Mouse (Mus musculus) effector memory CD4-positive, alpha-beta T cell, adult 7 months (primary cell): ENCODE results near the gene Olfr849. TPM values are rescaled to one million over a fixed set of nuclear protein-coding genes. Genes with fewer than 3 reads are reported as not detected.

Experiments
- polyA plus RNA-seq: library from polyadenylated mRNA; unstranded; fragments of 100-300 nt; shearing (Covaris generic); gene quantifications from one replicate; pipeline ENCODE4 v1.2.1, GENCODE M21; 2017

Gene Olfr849
- polyA plus RNA-seq, result not detected

DNA sequence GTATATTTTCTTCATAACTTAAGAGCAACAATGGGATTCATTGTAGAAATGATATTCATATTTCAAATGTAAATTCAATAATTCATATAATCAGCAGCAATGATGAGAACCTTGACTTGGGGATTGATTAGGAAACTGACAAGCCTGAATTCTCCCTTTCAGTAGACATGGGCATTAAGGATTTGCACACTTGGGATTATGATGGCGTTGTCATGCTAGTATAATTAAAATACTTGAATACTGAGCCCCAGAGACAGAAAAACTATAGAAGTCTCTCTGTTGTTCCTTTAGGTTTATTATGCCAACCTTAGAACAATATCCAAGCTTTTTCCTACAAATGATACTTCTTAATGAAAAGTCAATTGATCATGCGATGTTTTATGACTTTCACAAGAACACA lies at the start of gene Olfr849:
Olfr849 (plus strand) TSS at position 301 of the 400 bp plus-strand sequence.

DNA sequence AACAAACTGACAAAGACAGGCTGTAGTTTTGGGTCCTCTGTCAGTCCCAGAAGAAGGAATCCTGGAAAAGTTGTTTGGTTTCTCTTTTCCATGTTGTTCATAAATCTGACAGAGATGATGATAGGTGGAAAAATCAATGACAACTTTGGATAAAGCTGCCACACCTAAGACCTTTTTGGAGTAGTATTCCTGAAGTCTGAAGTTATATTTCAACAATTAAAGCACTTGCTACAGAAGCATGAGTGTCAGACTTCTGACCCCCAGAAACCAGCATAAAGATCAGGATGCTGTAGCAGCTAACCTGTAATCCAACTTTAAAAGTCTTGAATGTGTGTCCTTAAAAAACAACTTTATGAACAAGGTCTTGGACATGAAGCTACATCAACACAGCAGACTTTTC lies 38.1 kb downstream of the Olfr849 start, which contains the start of gene Olfr850:
Olfr850 (minus strand) TSS at position 101 of the 400 bp plus-strand sequence.

DNA sequence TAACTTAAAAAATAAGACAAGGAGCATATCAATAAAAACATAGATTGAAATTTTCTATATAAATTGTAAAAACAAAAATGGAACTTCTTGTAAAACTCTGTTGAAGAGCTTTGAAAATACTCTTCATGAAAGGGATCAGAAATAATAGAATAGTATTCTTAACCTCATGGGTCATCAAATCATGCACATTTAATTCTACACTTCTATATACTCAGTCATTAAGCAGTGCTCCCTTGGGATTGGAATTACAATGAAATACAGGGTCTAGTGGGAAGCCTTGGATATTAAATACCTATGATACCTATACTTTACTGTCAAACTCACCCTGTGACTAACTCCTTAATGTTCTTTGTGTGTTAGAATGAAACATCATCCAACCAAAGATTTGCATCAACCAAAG lies 52.9 kb downstream of the Olfr849 start, which contains the start of gene Olfr851:
Olfr851 (plus strand) TSS at position 301 of the 400 bp plus-strand sequence.

Other genes starting within 250 kb of the Olfr849 start
- 0.11 TPM for gene Olfr843, start 188.3 kb upstream of the Olfr849 start, polyA plus RNA-seq
- not detected for gene Olfr844, start 123.9 kb upstream of the Olfr849 start, polyA plus RNA-seq
- not detected for gene Olfr845, start 103.8 kb upstream of the Olfr849 start, polyA plus RNA-seq
- not detected for gene Olfr846, start 76.3 kb upstream of the Olfr849 start, polyA plus RNA-seq
- not detected for gene Olfr847, start 61.6 kb upstream of the Olfr849 start, polyA plus RNA-seq
- gene Olfr850, start 38.0 kb downstream of the Olfr849 start, polyA plus RNA-seq, result not detected
- gene Olfr851, start 53.0 kb downstream of the Olfr849 start, polyA plus RNA-seq, result not detected
- gene Olfr853, start 100.8 kb downstream of the Olfr849 start, polyA plus RNA-seq, result not detected
- gene Olfr854, start 127.1 kb downstream of the Olfr849 start, polyA plus RNA-seq, result not detected
- gene Olfr855, start 142.4 kb downstream of the Olfr849 start, polyA plus RNA-seq, result not detected
- 25.3 TPM for gene Zfp317, start 181.8 kb downstream of the Olfr849 start, polyA plus RNA-seq